Mouse (Mus musculus) ES-E14 (cell line): ENCODE data around the gene Ndufv1.

Experiments
- CHD2 ChIP-seq: IDR thresholded peaks from 2 replicates; pipeline ENCODE4 v1.6.1; 2014; ENCODE audit warnings: mild to moderate bottlenecking, low read depth, low read length, inconsistent platforms
- HCFC1 ChIP-seq: IDR thresholded peaks from 2 replicates; pipeline ENCODE4 v1.6.1; 2012; ENCODE audit warnings: low read length, inconsistent platforms, borderline replicate concordance; ENCODE audit not compliant: insufficient read depth
- MAFK ChIP-seq: IDR thresholded peaks from 2 replicates; pipeline ENCODE4 v1.6.1; 2014; ENCODE audit warnings: mild to moderate bottlenecking, low read depth, low read length, inconsistent platforms; ENCODE audit not compliant: insufficient read depth
- ZC3H11A ChIP-seq: IDR thresholded peaks from 2 replicates; pipeline ENCODE4 v1.6.1; 2012; ENCODE audit warnings: low read depth, mild to moderate bottlenecking, inconsistent platforms, low read length, borderline replicate concordance

DNA sequence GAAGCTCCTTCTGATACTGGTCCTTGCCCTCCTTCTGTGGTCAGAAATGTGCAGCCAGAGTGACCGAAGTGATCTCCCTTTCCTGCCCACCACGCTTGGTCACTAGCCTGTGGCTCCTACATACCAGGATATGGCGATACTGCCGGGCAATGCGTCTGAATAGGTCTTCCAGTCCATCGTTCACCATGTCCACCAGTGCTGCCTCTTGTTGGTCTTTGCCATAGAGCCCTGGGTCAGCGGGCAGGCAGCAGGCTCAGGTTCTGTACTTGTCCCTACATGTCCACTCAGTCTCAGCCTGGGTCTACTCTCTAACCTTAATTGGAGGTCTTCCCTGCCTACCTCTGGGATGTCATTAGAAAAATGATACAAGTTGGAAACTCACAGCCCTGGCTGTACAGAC, 45.4 kb upstream of the Ndufv1 start:
- TF ChIP-seq ZC3H11A: no peak
- TF ChIP-seq MAFK: no peak
- no peak for TF ChIP-seq HCFC1
- TF ChIP-seq CHD2: no peak
